Mouse (Mus musculus): ENCODE measurements around the gene Tmcc3. TPM values are rescaled to one million over a fixed set of nuclear protein-coding genes. Genes with fewer than 3 reads are reported as not detected.

The Tmcc3 gene
- polyA plus RNA-seq, 1 experiment = 26.0 TPM

GRCm38 (mm10) chr10:94354005-94354404 lies 42.3 kb downstream of the Tmcc3 start:
- no peak for DNase-seq (ENCODE audit: low read depth, low spot score)
- WGBS = 68% methylated on average over 4 of the region's 4 CpGs

- WGBS = 59% methylated on average over 3 of the region's 3 CpGs
- DNase-seq (ENCODE audit: low read depth, low spot score) = no peak
These were observed 42.7 kb downstream of the Tmcc3 start for GRCm38 (mm10) chr10:94354427-94354826.

- WGBS = 83% methylated on average over 13 of the region's 13 CpGs
These were observed 44.9 kb downstream of the Tmcc3 start for GRCm38 (mm10) chr10:94356504-94357169.

GRCm38 (mm10) chr10:94360664-94361063 lies 48.9 kb downstream of the Tmcc3 start:
- DNase-seq (ENCODE audit: low read depth, low spot score) = no peak
- WGBS = 58% methylated on average over 1 of the region's 1 CpGs

More at GRCm38 (mm10) chr10:94356504-94357169, 44.9 kb downstream of the Tmcc3 start:
- DNase-seq (ENCODE audit: low read depth, low spot score) = no peak

GRCm38 (mm10) chr10:94371293-94371692 lies 59.5 kb downstream of the Tmcc3 start:
- no peak for DNase-seq (ENCODE audit: low read depth, low spot score)
- WGBS = 45% methylated on average over 2 of the region's 2 CpGs

- 64% methylated on average over 4 of the region's 4 CpGs for WGBS
- DNase-seq (ENCODE audit: low read depth, low spot score) = no peak
These were observed 65.2 kb downstream of the Tmcc3 start for GRCm38 (mm10) chr10:94376941-94377340.

- 80% methylated on average over 10 of the region's 10 CpGs for WGBS
- DNase-seq (ENCODE audit: low read depth, low spot score) = no peak
These were observed 66.1 kb downstream of the Tmcc3 start for GRCm38 (mm10) chr10:94377844-94378243.

GRCm38 (mm10) chr10:94378383-94378782 lies 66.6 kb downstream of the Tmcc3 start:
- DNase-seq (ENCODE audit: low read depth, low spot score) = peak; percentile 28
- WGBS = 23% methylated on average over 13 of the region's 13 CpGs

- DNase-seq (ENCODE audit: low read depth, low spot score) = no peak
- 96% methylated on average over 2 of the region's 2 CpGs for WGBS
These were observed 68.3 kb downstream of the Tmcc3 start for GRCm38 (mm10) chr10:94380082-94380481.

- WGBS = 47% methylated on average over 9 of the region's 9 CpGs
- no peak for DNase-seq (ENCODE audit: low read depth, low spot score)
These were observed 69.1 kb downstream of the Tmcc3 start for GRCm38 (mm10) chr10:94380662-94381392.

GRCm38 (mm10) chr10:94381393-94381740 lies 69.6 kb downstream of the Tmcc3 start:
- 72% methylated on average over 4 of the region's 4 CpGs for WGBS
- no peak for DNase-seq (ENCODE audit: low read depth, low spot score)

GRCm38 (mm10) chr10:94382618-94383017 lies 70.9 kb downstream of the Tmcc3 start:
- DNase-seq (ENCODE audit: low read depth, low spot score) = no peak
- 89% methylated on average over 14 of the region's 14 CpGs for WGBS

GRCm38 (mm10) chr10:94383565-94383964 lies 71.8 kb downstream of the Tmcc3 start:
- 78% methylated on average over 6 of the region's 6 CpGs for WGBS
- DNase-seq (ENCODE audit: low read depth, low spot score) = no peak

- no peak for DNase-seq (ENCODE audit: low read depth, low spot score)
- WGBS = 81% methylated on average over 6 of the region's 6 CpGs
These were observed 77.5 kb downstream of the Tmcc3 start for GRCm38 (mm10) chr10:94389219-94389618.

- DNase-seq (ENCODE audit: low read depth, low spot score) = no peak
- WGBS = 67% methylated on average over 5 of the region's 5 CpGs
These were observed 79.3 kb downstream of the Tmcc3 start for GRCm38 (mm10) chr10:94391049-94391448.

- DNase-seq (ENCODE audit: low read depth, low spot score) = no peak
These were observed 82.5 kb downstream of the Tmcc3 start for GRCm38 (mm10) chr10:94394286-94394685.

- no peak for DNase-seq (ENCODE audit: low read depth, low spot score)
- whole genome bisulfite sequencing = 47% methylated on average over 11 of the region's 11 CpGs
These were observed 86.3 kb downstream of the Tmcc3 start for GRCm38 (mm10) chr10:94397833-94398596.

- DNase-seq (ENCODE audit: low read depth, low spot score) = no peak
- 82% methylated on average over 8 of the region's 8 CpGs for WGBS
These were observed 89.1 kb downstream of the Tmcc3 start for GRCm38 (mm10) chr10:94400895-94401294.

GRCm38 (mm10) chr10:94405456-94405855 lies 93.7 kb downstream of the Tmcc3 start:
- peak; percentile 36 for DNase-seq (ENCODE audit: low read depth, low spot score)
- 31% methylated on average over 3 of the region's 3 CpGs for WGBS

- DNase-seq (ENCODE audit: low read depth, low spot score) = no peak
- WGBS = 77% methylated on average over 7 of the region's 7 CpGs
These were observed 95.1 kb downstream of the Tmcc3 start for GRCm38 (mm10) chr10:94406821-94407220.

Measured in large intestine, adult 2 months (tissue).